Mouse (Mus musculus) hindbrain, postnatal 0 days (tissue): ENCODE measurements around the gene 1700011L22Rik. TPM values are rescaled to one million over a fixed set of nuclear protein-coding genes. Genes with fewer than 3 reads are reported as not detected.

ENCODE experiments used
- ATAC-seq: fragments of 200-750 bp; cut with Nextera tagmentation; 2 replicates; pipeline ENCODE4 v1.8.0; 2017; ENCODE audit warnings: mild to moderate bottlenecking, moderate TSS enrichment, moderate library complexity
- DNase-seq: peaks from one replicate; pipeline ENCODE4 v3.0.0-alpha.2; 2015; ENCODE audit warnings: low spot score
- H3K27ac ChIP-seq: fragments of 300-500 bp; sonication (generic); 2 replicates; pipeline ENCODE4 v1.5.1; 2014; ENCODE audit warnings: mild to moderate bottlenecking
- H3K27me3 ChIP-seq: fragments of 300-500 bp; sonication (generic); 2 replicates; pipeline ENCODE4 v1.6.1; 2014; ENCODE audit warnings: low read length, mixed read lengths; ENCODE audit not compliant: insufficient read depth
- H3K36me3 ChIP-seq: fragments of 300-500 bp; sonication (generic); 2 replicates; pipeline ENCODE4 v1.6.1; 2014; ENCODE audit warnings: low read length, mixed read lengths; ENCODE audit not compliant: insufficient read depth
- H3K4me1 ChIP-seq: fragments of 300-500 bp; sonication (generic); 2 replicates; pipeline ENCODE4 v1.6.1; 2014; ENCODE audit warnings: antibody characterized with exemption, low read length, mixed read lengths; ENCODE audit not compliant: insufficient read depth
- H3K4me2 ChIP-seq: fragments of 300-500 bp; sonication (generic); 2 replicates; pipeline ENCODE4 v1.6.1; 2014; ENCODE audit warnings: low read depth, mild to moderate bottlenecking, low read length, moderate library complexity, mixed read lengths
- H3K4me3 ChIP-seq: fragments of 300-500 bp; sonication (generic); 2 replicates; pipeline ENCODE4 v1.5.1; 2014; ENCODE audit warnings: low read length
- H3K9ac ChIP-seq: fragments of 300-500 bp; sonication (generic); replicated peaks from 2 replicates; pipeline ENCODE4 v1.6.1; 2014; ENCODE audit warnings: mild to moderate bottlenecking, low read length, moderate library complexity, mixed read lengths
- H3K9me3 ChIP-seq: fragments of 300-500 bp; sonication (generic); 2 replicates; pipeline ENCODE4 v1.6.1; 2016; ENCODE audit warnings: low read length, mixed read lengths
- CTCF ChIP-seq: IDR thresholded peaks from 2 replicates; pipeline ENCODE4 v1.5.1; 2016; ENCODE audit warnings: antibody characterized with exemption, control low read depth, low read depth
- WGBS: fragments of 180-500 bp; shearing (Covaris S2); extraction: QIAGEN DNeasy Blood & Tissue Kit; methylation state at CpG from one replicate; pipeline ENCODE4 v1.1.7; 2014; 5-methylcytosine and 5-hydroxymethylcytosine counted together
- polyA plus RNA-seq: library from polyadenylated mRNA; unstranded; fragments of >200 nt; fragmentation: Nextera tagmentation; extraction: Ambion mirVana; gene quantifications from 2 replicates; pipeline ENCODE4 v1.2.1, GENCODE M21; 2015
- total RNA-seq: library from RNA; depleted of rRNA; stranded (reverse); fragments of >200 nt; gene quantifications from 2 replicates; pipeline ENCODE4 v1.2.3, GENCODE M21; 2014

The 1700011L22Rik gene
- total and polyA plus RNA-seq, 2 experiments from 2014 or later, result 0.25 TPM; not detected in 1

DNA sequence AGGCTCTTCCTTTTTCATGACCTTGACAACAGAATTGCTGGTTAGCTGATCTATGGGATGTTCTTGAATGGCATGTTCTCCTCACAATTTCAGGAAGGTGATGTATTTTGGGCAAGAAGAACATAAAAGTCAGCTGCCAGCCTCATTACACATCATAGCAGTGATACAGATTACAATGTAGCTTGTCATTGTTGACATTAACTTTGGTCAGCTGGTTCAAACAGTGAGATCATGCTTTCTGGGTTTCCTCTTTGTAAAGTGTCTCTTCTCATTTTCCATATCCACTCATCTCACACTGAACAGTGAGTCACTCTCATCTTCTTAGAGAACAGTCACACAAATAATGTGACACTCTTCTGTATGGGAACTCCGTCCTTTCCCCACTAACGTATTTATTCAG, 4.9 kb downstream of the 1700011L22Rik start:
- no peaks in the 10 kb centered on the region for H3K27me3 ChIP-seq
- H3K9ac ChIP-seq, result no peak overlapping the region
- no peak for TF ChIP-seq CTCF
- no peak overlapping the region for H3K4me3 ChIP-seq
- ATAC-seq (no peak), DNase-seq (no peak)
- no peak overlapping the region for H3K4me2 ChIP-seq
- no peaks in the 10 kb centered on the region for H3K9me3 ChIP-seq
- H3K27ac ChIP-seq, result no peak overlapping the region
- no peaks in the 10 kb centered on the region for H3K4me1 ChIP-seq
- no peaks in the 10 kb centered on the region for H3K36me3 ChIP-seq
- 93% methylated on average over 2 of the region's 2 CpGs for WGBS

DNA sequence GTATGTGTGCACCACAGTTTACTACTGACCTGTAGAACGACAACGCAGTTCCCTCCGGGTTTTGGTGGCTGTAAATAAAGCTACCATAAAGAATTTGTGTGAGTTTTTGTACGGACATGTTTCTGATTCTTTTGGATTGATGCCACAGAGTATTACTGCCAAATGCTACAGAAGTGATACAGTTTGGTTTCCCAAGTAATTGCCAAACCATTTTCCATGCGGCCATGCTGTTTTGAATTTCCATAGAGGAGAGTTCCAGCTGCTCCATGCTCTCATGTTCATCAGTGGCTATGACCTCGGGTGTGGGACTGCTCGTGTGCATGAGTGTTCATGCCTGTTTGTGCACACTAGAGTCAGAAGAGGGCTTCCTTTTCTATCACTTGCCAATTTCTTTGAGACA, 8.4 kb downstream of the 1700011L22Rik start:
- H3K27ac ChIP-seq, result no peak overlapping the region
- no peak for DNase-seq
- WGBS, result 73% methylated on average over 7 of the region's 7 CpGs
- H3K4me3 ChIP-seq, result no peak overlapping the region
- TF ChIP-seq CTCF, result no peak
- no peaks in the 10 kb centered on the region for H3K36me3 ChIP-seq
- no peak overlapping the region for H3K4me2 ChIP-seq
- ATAC-seq, result no peak
- H3K27me3 ChIP-seq, result no peaks in the 10 kb centered on the region
- no peaks in the 10 kb centered on the region for H3K9me3 ChIP-seq
- H3K4me1 ChIP-seq, result no peaks in the 10 kb centered on the region
- H3K9ac ChIP-seq, result no peak overlapping the region

DNA sequence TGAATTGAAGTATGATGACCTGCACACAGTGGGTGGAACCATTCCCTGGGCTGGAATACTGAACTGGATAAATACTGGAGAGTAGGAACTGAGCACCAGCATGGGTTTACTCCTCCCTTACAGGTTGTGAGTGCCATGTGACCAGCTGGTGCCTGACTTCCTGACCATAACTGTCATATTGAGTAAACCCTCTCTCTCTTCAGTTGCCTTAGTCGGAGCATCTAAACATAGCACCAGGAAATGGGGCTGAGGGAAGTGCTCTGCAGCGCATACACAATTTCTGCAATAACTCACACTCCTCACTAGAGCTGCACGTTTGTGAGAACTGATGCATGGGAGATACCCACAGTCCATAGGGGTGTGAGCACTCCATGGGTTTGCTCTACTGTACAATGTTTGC, 9.1 kb downstream of the 1700011L22Rik start:
- no peak overlapping the region for H3K27ac ChIP-seq
- no peak overlapping the region for H3K4me3 ChIP-seq
- no peaks in the 10 kb centered on the region for H3K9me3 ChIP-seq
- no peaks in the 10 kb centered on the region for H3K27me3 ChIP-seq
- no peak overlapping the region for H3K4me2 ChIP-seq
- ATAC-seq, result no peak
- 83% methylated on average over 3 of the region's 3 CpGs for WGBS
- H3K36me3 ChIP-seq, result no peaks in the 10 kb centered on the region
- DNase-seq, result no peak
- TF ChIP-seq CTCF, result no peak
- H3K9ac ChIP-seq, result no peak overlapping the region
- H3K4me1 ChIP-seq, result no peaks in the 10 kb centered on the region

DNA sequence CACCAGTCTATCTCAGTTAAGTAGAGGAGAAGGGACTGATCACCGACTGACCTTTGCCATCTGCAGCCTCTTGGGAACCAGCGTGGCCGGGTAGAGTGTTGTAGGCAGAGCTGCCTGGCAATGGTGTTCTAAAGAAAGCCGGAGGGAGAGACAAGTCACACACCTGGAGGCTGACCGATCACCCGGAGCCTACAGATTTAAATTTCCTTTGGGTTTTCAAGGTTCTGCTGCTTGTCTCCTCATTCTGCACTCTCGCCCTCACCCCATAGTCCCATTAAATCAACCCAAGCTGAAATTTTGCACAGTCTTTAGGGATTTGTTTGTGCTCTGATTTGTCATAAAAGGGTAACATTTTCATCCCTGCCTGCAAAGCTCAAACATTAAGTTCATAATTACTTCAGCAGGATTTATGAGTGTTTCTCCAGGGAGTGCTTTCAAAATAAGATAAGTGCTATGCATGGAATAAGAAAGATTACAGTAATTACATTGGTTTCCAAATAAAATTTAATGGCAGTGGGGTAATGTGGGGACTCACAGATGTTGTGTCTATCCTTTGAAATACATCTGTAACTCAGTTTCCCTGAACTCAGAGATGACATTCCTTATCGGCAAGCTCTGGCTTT, 19.0 kb downstream of the 1700011L22Rik start:
- no peaks in the 10 kb centered on the region for H3K36me3 ChIP-seq
- no peak overlapping the region for H3K4me2 ChIP-seq
- no peak overlapping the region for H3K27ac ChIP-seq
- H3K4me3 ChIP-seq, result no peak overlapping the region
- 89% methylated on average over 8 of the region's 8 CpGs for WGBS
- TF ChIP-seq CTCF, result no peak
- ATAC-seq (no peak), DNase-seq (no peak)
- H3K27me3 ChIP-seq, result no peaks in the 10 kb centered on the region
- H3K9ac ChIP-seq, result no peak overlapping the region
- no peaks in the 10 kb centered on the region for H3K4me1 ChIP-seq
- no peaks in the 10 kb centered on the region for H3K9me3 ChIP-seq

- Histone ChIP-seq H3K4me2 (no peak overlapping the region), H3K9ac (no peak overlapping the region), H3K9me3 (no peaks in the 10 kb centered on the region), H3K36me3 (no peaks in the 10 kb centered on the region), H3K27me3 (no peaks in the 10 kb centered on the region), H3K4me1 (no peaks in the 10 kb centered on the region), H3K4me3 (no peak overlapping the region), H3K27ac (no peak overlapping the region)
- 90% methylated on average over 3 of the region's 3 CpGs for WGBS
- no peak for ATAC-seq
- no peak for TF ChIP-seq CTCF
- no peak for DNase-seq
These were observed 20.5 kb downstream of the 1700011L22Rik start for GRCm38 (mm10) chr8:79227916-79228315.

GRCm38 (mm10) chr8:79227194-79227593, 21.2 kb downstream of the 1700011L22Rik start:
- DNase-seq, result no peak
- H3K36me3 ChIP-seq, result no peaks in the 10 kb centered on the region
- H3K4me3 ChIP-seq, result no peak overlapping the region
- H3K9ac ChIP-seq, result no peak overlapping the region
- H3K27me3 ChIP-seq, result no peaks in the 10 kb centered on the region
- TF ChIP-seq CTCF, result no peak
- 63% methylated on average over 4 of the region's 4 CpGs for WGBS
- no peak for ATAC-seq
- 0 out of 2 replicates have a peak, but pooled peaks cover 4% of the 10 kb centered on the region for H3K4me1 ChIP-seq
- no peak overlapping the region for H3K27ac ChIP-seq
- H3K9me3 ChIP-seq, result no peaks in the 10 kb centered on the region
- no peak overlapping the region for H3K4me2 ChIP-seq

DNA sequence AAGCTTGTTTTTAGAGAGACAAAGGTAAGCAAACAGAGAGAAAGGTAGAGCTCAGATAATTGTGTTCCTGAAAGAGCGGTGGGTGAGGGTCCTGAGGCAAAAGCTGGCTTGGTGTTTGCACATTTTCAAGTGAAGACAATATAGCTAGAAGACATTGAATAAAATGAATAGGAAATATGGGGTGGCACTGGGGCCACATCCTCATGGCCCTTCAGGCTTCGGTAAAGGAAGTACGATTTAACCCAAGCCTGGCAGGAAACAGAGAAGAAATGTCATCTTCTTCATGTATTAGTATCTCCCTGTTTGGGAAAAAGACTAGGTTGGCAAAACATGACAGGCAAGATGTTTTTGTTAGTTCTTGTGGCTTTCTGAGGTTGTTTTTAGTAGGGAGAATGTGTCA, 22.3 kb downstream of the 1700011L22Rik start:
- DNase-seq, result no peak
- H3K9me3 ChIP-seq, result no peaks in the 10 kb centered on the region
- no peak overlapping the region for H3K9ac ChIP-seq
- ATAC-seq, result no peak
- 98% methylated on average over 3 of the region's 3 CpGs for WGBS
- no peak overlapping the region for H3K27ac ChIP-seq
- H3K4me1 ChIP-seq, result 0 out of 2 replicates have a peak, but pooled peaks cover 6% of the 10 kb centered on the region
- H3K4me3 ChIP-seq, result no peak overlapping the region
- no peak for TF ChIP-seq CTCF
- no peak overlapping the region for H3K4me2 ChIP-seq
- no peaks in the 10 kb centered on the region for H3K36me3 ChIP-seq
- no peaks in the 10 kb centered on the region for H3K27me3 ChIP-seq
